Mouse (Mus musculus) layer of hippocampus, adult 8-10 months (tissue): ENCODE measurements around the gene Isg20l2. TPM values are rescaled to one million over a fixed set of nuclear protein-coding genes. Genes with fewer than 3 reads are reported as not detected.
A peak's percentile ranks its signal among the peaks of the same experiment; 100 is the strongest.

ENCODE experiments used
- DNase-seq, 2 experiments: peaks; one replicate each; pipeline ENCODE4 v3.0.0; 2022; ENCODE audit warnings: low spot score in 2 of 2
- total RNA-seq, 4 experiments: library from RNA; stranded (reverse); gene quantifications; 2 replicates each; pipeline ENCODE4 v1.2.4; 2022

Gene Isg20l2
- total RNA-seq, 4 experiments from 2014 or later: 12.7 to 16.1 (median 15.1) TPM

DNA sequence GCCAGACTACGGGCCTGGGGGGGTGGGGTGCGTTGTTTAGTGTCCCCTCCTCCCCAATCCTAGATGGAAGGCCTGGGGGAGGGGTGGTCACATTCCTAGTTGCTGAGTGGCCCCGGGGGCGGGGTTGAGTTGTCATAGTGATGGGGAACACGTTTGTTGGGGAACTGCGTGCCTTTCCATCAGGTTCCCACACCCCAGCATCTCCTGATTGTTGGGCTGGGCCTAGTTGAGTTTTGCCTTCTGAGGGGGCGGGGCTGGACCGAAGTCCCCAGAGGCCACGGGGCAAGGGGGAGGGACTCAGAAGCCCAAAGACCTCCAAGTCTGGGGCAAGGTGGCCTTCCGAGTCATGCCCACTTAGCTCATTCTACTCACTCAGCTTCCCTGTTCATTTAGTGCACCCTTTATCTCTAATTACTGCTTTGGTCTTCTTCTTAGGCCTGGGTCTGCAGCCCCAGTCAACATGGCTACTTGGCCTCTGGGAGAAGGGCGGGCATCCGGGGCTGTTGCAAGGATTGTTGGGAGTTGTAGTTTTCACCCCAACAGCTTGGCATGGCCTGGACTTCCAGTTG, 19.5 kb upstream of the Isg20l2 start:
- DNase-seq: peak; percentile 39 to 66

DNA sequence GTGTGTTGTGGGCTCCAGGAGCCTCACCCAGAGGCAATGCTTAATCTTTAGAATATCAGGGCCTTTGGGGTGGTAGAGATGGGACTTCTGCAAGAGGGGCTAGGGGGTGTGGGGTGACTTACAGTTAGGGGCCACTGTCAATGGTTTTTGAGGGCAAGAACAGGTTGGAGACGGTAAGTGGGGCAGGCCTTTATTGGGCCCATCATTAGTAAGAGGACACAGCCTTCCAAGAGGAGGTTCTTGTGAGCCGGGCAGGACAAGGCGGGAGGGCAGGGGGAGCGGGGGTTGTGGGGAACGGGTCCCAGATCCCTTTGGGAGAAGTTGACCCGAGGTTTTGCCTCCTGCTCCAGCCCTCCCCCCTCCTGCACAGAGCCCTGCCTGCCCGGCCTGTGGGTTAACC, 16.6 kb upstream of the Isg20l2 start:
- DNase-seq: no peak

GRCm38 (mm10) chr3:87913891-87914290, 16.2 kb upstream of the Isg20l2 start:
- DNase-seq: no peak

DNA sequence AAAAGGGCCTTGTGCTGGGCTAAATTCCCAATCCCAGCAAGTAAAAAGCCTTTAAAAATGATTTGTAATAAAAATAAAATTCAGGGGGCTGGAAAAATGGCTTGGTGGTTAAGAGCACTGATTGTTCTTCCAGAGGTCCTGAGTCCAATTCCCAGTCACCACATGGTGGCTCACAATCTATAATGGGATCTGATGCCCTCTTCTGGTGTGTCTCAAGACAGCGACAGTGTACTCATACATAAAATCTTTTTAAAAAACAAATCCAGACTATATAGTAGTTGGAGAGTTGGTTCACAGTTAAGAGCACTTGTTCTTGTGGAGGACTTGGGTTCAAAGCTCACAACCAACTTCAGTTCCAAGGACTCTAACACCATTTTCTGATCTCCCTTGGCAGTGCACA, 13.1 kb upstream of the Isg20l2 start:
- DNase-seq: no peak

GRCm38 (mm10) chr3:87918551-87918950, 11.6 kb upstream of the Isg20l2 start:
- DNase-seq: no peak

GRCm38 (mm10) chr3:87919336-87920108, 10.6 kb upstream of the Isg20l2 start, which contains the start of gene Mrpl24:
Gene Mrpl24 (plus strand): TSS chr3:87919506.
- DNase-seq: peak; percentile 88 to 93

DNA sequence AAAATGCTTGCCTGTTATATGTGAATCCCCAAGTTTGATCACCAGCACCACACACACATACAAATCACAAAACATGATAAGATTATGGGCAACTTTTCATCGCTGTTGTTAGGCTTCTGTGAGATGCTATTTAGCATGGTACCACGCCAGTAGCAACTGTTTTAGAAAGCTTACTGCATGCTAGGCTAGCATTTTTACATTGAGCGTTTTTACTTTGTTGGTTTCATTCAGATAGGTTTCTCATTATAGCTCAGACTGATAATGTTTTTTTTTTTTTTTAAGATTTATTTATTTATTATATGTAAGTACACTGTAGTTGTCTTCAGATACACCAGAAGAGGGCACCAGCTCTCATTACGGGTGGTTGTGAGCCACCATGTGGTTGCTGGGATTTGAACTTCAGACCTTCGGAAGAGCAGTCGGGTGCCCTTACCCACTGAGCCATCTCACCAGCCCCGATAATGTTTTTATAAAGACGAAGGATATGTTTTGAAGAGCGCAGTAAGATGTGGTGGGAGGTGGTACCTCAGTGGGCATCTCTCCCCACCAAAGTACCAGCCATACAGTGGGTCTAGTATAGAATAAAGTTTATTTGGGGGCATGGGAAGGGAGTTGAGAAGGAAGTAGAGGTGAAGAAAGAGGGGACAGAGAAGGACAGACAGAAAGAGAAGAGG, 9.7 kb upstream of the Isg20l2 start:
- DNase-seq: no peak

DNA sequence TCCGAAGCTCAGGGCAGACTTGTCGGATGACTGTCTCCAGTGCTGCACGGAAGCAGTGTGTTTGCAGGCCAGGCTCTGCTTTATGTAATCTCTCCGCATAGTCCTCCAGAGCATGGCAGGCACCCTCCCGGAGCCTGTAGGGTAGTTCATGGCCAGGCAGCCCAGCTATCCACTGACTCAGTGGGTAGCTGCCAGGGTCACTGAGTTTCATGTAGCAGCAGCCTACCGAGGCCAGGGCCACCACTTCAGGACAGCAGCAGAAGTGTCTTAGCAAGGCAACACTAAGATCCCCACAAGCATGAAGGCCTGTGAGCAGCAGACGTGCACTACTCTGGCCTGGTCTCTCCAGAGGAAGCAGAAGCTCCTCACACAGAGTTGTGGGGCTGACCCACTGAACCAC, 5.1 kb upstream of the Isg20l2 start:
- no peak for DNase-seq

- DNase-seq: no peak
These were observed 2.7 kb upstream of the Isg20l2 start for GRCm38 (mm10) chr3:87927452-87927851.

- DNase-seq: no peak
These were observed 605 bp upstream of the Isg20l2 start for GRCm38 (mm10) chr3:87929341-87930077.

GRCm38 (mm10) chr3:87934026-87934425, 3.9 kb downstream of the Isg20l2 start:
- no peak for DNase-seq

DNA sequence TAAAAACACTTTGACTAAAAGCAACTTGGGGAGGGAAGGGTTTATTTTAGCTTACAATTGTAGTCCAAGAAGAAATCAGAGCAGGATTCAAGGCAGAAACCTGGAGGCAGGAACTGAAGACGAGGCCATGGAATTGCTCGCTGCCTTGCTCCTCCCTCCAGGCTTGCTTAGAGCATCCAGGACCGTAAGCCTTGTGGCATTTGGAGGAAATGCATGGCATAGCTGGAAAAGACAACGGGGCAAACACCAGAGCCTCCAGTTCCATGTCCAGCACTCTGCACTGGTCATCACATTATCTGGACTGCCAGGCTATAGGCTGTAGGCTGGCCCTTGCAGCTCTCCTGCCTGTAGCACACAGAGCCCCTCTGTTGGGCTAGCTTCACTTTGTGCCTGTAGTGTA, 4.4 kb downstream of the Isg20l2 start:
- no peak for DNase-seq

DNA sequence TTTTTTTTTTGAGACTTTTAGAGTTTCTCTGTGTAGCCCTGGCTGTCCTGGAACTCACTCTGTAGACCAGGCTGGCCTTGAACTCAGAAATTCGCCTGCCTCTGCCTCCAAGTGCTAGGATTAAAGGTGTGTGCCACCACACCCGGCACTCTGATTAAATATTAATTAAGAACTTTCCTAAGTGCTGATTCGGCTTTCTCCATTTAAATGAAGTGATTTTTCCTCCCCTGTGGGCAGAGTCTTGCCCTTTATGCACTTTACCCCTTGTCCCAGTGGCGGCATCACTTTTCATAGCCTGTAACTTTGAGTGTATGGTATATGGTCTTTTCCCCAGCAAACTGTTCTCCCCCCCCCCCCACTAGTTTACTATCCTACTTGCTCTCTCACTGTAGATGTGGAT, 5.1 kb downstream of the Isg20l2 start:
- no peak for DNase-seq

GRCm38 (mm10) chr3:87935776-87936175, 5.7 kb downstream of the Isg20l2 start:
- peak in 1 of 2 experiments; percentile 75 for DNase-seq

DNA sequence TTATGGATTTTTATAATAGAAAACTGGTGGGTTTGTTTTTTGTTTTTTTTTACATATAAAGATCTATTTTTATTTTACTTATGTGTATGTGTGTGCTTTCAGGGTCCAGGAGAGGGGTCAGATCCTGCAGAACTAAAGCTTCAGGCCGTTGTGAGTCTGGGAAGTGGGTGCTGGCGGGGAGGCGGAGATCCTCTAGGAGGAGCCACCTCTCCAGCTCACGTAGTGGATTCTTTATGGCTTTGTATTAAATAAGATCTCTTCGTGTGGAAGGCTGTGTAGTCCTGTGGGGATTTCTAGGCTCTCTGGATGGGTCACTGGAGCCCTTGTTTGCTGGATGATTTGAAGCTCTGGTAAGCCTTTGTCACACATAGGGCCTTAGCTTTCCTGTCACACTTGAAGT, 10.5 kb downstream of the Isg20l2 start:
- DNase-seq: no peak

DNA sequence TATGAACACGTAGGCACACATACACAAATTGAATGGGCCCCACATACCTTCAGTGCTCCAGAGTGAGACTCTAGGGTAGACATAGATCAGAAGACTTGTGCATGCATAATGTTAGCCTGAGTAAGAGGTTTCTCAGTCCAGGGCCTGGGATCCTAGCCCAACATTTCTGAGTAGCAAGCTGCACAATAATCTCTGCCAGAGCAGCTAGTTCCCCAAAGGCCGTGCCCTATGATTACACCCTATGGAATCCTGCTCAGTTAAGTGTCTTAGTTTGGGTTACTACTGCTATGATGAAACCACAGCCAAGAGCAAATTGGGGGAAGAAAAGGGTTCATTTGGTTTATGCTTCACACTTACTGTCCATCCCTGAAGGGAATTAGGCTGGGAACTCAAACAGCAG, 12.4 kb downstream of the Isg20l2 start:
- DNase-seq: no peak

- no peak for DNase-seq
These were observed 13.5 kb downstream of the Isg20l2 start for GRCm38 (mm10) chr3:87943586-87943985.

DNA sequence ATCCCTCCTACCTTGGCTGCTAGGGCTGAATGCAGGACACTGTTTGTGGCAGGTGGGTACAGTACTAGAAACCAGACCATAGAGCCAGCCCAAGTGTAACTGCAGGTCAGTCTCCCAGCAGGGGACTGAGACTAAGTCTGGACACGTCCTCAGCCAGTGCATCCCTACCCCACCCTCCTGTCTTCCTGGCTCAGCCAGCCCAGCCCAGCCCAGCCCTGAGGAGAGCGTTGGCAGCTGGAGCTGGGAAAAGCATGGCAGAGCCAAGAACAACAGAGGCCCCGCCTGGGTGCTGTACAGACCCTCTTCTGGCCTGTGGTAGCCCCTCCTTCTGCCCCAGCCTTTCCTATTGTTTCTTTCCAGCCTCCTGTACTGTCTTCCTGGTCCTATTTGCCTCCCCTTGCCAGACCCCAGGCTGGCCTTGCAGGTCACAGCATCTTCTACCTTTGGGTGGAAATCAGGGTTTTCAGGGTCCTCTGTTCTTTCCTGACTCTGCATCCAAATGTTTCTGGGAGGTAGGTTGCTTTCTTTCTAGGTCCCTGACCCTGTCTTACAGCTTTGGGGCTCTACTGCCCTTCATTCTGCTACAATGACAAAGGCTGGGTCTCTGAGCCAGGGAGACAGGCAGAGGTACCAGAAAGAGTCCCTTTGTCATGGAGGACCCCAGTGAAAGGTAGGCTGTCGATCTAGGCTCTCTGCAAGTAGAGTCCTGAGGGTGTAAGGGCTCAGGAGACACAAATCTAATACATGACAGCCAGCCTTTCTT, 14.9 kb downstream of the Isg20l2 start:
- no peak for DNase-seq

GRCm38 (mm10) chr3:87945781-87946540, 15.8 kb downstream of the Isg20l2 start:
- no peak for DNase-seq

- no peak for DNase-seq
These were observed 16.4 kb downstream of the Isg20l2 start for GRCm38 (mm10) chr3:87946541-87946860.
